Mouse (Mus musculus): ENCODE results near the gene Prr29. TPM values are rescaled to one million over a fixed set of nuclear protein-coding genes. Genes with fewer than 3 reads are reported as not detected.
A peak's percentile ranks its signal among the peaks of the same experiment; 100 is the strongest.
"Not testable (repeated sequence)": the region's sequence is repeated elsewhere in the genome, so short reads cannot be mapped to it uniquely, and the experiment has no call there.

Gene Prr29
- polyA plus RNA-seq, 1 experiment from 2014 or later: 0.60 TPM

- no peaks in the 10 kb centered on the region for H3K27me3 ChIP-seq
- H3K9me3 ChIP-seq (replicated peaks): no peaks in the 10 kb centered on the region
- ATAC-seq (replicated peaks; ENCODE audit: low FRiP score): no peak
- no peak overlapping the region for H3K4me3 ChIP-seq (replicated peaks)
- peaks cover 7% of the 10 kb centered on the region for H3K4me1 ChIP-seq
- H3K9ac ChIP-seq: no peak overlapping the region
- no peaks in the 10 kb centered on the region for H3K36me3 ChIP-seq
- 82% methylated on average over 5 of the region's 5 CpGs for WGBS
- H3K4me2 ChIP-seq: no peak overlapping the region
- no peak overlapping the region for H3K27ac ChIP-seq
Measured at GRCm38 (mm10) chr11:106338029-106338428, 27.2 kb upstream of the Prr29 start.

DNA sequence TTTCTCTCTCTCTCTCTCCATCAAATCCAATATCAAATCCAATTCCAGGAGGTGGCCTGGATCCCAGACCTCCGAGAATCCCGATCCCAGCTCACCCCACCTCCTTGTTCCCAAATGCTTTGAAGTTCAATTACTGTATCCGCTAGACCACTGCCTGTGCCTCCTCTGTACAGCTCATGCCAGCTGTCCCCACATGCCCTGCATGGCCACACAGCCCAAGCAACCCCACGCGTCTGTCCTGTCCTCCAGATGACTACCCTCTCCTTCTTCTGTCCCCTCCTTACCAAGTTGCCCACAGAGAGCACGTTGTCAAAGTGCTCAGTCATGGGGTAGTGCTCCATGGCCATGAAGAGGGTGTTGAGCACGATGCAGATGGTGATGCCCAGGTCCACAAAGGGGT is 26.4 kb upstream of the Prr29 start:
- Histone ChIP-seq H3K27me3 (no peaks in the 10 kb centered on the region), H3K4me1 (peaks cover 6% of the 10 kb centered on the region), H3K36me3 (no peaks in the 10 kb centered on the region), H3K4me2 (no peak overlapping the region), H3K9me3 (replicated peaks) (no peaks in the 10 kb centered on the region), H3K9ac (no peak overlapping the region), H3K27ac (no peak overlapping the region), H3K4me3 (replicated peaks) (no peak overlapping the region)
- 68% methylated on average over 7 of the region's 7 CpGs for WGBS
- ATAC-seq (replicated peaks; ENCODE audit: low FRiP score): no peak

- H3K9ac ChIP-seq; H3K4me1 ChIP-seq; H3K27me3 ChIP-seq; H3K4me2 ChIP-seq; H3K36me3 ChIP-seq; ATAC-seq (replicated peaks; ENCODE audit: low FRiP score); H3K27ac ChIP-seq; H3K9me3 ChIP-seq (replicated peaks); H3K4me3 ChIP-seq (replicated peaks): not testable (repeated sequence)
- 91% methylated on average over 4 of the region's 4 CpGs for WGBS
Measured at GRCm38 (mm10) chr11:106339323-106339722, 25.9 kb upstream of the Prr29 start.

- no peak for ATAC-seq (replicated peaks; ENCODE audit: low FRiP score)
- no peaks in the 10 kb centered on the region for H3K9me3 ChIP-seq (replicated peaks)
- no peak overlapping the region for H3K9ac ChIP-seq
- 70% methylated on average over 9 of the region's 9 CpGs for WGBS
- no peaks in the 10 kb centered on the region for H3K27me3 ChIP-seq
- no peak overlapping the region for H3K4me2 ChIP-seq
- H3K4me3 ChIP-seq (replicated peaks): no peak overlapping the region
- H3K36me3 ChIP-seq: no peaks in the 10 kb centered on the region
- no peak overlapping the region for H3K27ac ChIP-seq
- H3K4me1 ChIP-seq: no peaks in the 10 kb centered on the region; the same call in 1 of the 2 replicates
Measured at GRCm38 (mm10) chr11:106340990-106341520, 24.2 kb upstream of the Prr29 start.

- H3K27me3 ChIP-seq: no peaks in the 10 kb centered on the region
- H3K4me2 ChIP-seq: no peak overlapping the region
- H3K9me3 ChIP-seq (replicated peaks): no peaks in the 10 kb centered on the region
- 40% methylated on average over 6 of the region's 6 CpGs for WGBS
- no peak overlapping the region for H3K4me3 ChIP-seq (replicated peaks)
- no peak for ATAC-seq (replicated peaks; ENCODE audit: low FRiP score)
- H3K4me1 ChIP-seq: no peaks in the 10 kb centered on the region; the same call in 1 of the 2 replicates
- no peak overlapping the region for H3K9ac ChIP-seq
- H3K36me3 ChIP-seq: no peaks in the 10 kb centered on the region
- H3K27ac ChIP-seq: no peak overlapping the region
Measured at GRCm38 (mm10) chr11:106344910-106345309, 20.4 kb upstream of the Prr29 start.

GRCm38 (mm10) chr11:106349772-106350171 is 15.5 kb upstream of the Prr29 start:
- WGBS: 85% methylated on average over 6 of the region's 6 CpGs
- H3K9ac ChIP-seq: no peak overlapping the region
- no peaks in the 10 kb centered on the region for H3K9me3 ChIP-seq (replicated peaks)
- no peaks in the 10 kb centered on the region for H3K36me3 ChIP-seq
- no peak overlapping the region for H3K4me3 ChIP-seq (replicated peaks)
- H3K27me3 ChIP-seq: no peaks in the 10 kb centered on the region
- no peak overlapping the region for H3K27ac ChIP-seq
- H3K4me1 ChIP-seq: peaks cover 13% of the 10 kb centered on the region
- ATAC-seq (replicated peaks; ENCODE audit: low FRiP score): no peak
- H3K4me2 ChIP-seq: no peak overlapping the region

DNA sequence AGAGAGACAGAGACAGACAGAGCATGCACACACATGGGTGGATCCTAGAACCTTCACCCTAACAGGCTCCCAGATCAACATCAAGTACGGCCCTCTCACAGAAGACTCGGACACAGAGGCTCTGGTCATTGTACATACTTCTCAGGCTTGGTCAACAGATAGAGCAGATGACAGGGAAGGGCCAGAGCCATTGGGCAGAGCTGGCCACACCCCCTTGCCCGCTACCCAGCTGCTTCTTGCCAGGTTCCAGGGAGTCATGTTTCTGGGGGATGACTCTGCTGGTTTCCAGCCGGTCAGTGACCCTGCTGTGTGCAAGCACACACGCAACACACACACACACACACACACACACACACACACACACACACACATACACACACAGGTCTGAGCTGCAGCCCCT is 14.4 kb upstream of the Prr29 start:
- ATAC-seq (replicated peaks; ENCODE audit: low FRiP score): 0 out of 2 replicates have a peak, but pooled peaks have one; percentile 61
- H3K27ac ChIP-seq: no peak overlapping the region
- H3K4me2 ChIP-seq: no peak overlapping the region
- no peak overlapping the region for H3K9ac ChIP-seq
- H3K4me1 ChIP-seq: peaks cover 17% of the 10 kb centered on the region
- no peak overlapping the region for H3K4me3 ChIP-seq (replicated peaks)
- no peaks in the 10 kb centered on the region for H3K36me3 ChIP-seq
- no peaks in the 10 kb centered on the region for H3K9me3 ChIP-seq (replicated peaks)
- H3K27me3 ChIP-seq: no peaks in the 10 kb centered on the region
- WGBS: 35% methylated on average over 5 of the region's 5 CpGs

DNA sequence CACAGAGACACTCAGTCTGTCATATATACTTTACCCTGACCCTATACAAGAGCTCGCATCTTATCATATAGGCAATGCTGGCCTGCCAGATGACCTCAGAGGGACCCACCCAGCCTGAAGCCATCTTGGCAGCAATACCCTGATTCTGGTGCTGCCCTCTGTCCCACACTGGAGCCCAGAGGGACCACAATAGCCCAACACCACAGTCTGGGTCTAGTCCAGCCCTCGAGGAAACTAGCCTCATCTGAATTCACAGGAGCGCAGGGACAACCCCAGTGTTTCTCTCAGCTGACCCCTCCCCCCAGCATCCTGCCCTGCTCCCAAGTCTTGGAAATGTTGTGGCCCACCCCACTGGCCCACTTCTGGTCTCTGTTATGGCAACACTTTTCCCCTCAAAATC is 14.0 kb upstream of the Prr29 start:
- no peaks in the 10 kb centered on the region for H3K9me3 ChIP-seq (replicated peaks)
- H3K27me3 ChIP-seq: no peaks in the 10 kb centered on the region
- no peaks in the 10 kb centered on the region for H3K36me3 ChIP-seq
- ATAC-seq (replicated peaks; ENCODE audit: low FRiP score): no peak
- H3K4me1 ChIP-seq: peaks cover 18% of the 10 kb centered on the region
- no peak overlapping the region for H3K4me2 ChIP-seq
- no peak overlapping the region for H3K9ac ChIP-seq
- H3K4me3 ChIP-seq (replicated peaks): no peak overlapping the region
- WGBS: 48% methylated on average over 3 of the region's 3 CpGs
- no peak overlapping the region for H3K27ac ChIP-seq

- H3K4me3 ChIP-seq (replicated peaks): no peak overlapping the region
- H3K27me3 ChIP-seq: no peaks in the 10 kb centered on the region
- no peak overlapping the region for H3K9ac ChIP-seq
- peaks cover 18% of the 10 kb centered on the region for H3K4me1 ChIP-seq
- H3K36me3 ChIP-seq: no peaks in the 10 kb centered on the region
- WGBS: 79% methylated on average over 4 of the region's 4 CpGs
- no peak overlapping the region for H3K4me2 ChIP-seq
- no peak overlapping the region for H3K27ac ChIP-seq
- ATAC-seq (replicated peaks; ENCODE audit: low FRiP score): no peak
- no peaks in the 10 kb centered on the region for H3K9me3 ChIP-seq (replicated peaks)
Measured at GRCm38 (mm10) chr11:106351941-106352340, 13.3 kb upstream of the Prr29 start.

DNA sequence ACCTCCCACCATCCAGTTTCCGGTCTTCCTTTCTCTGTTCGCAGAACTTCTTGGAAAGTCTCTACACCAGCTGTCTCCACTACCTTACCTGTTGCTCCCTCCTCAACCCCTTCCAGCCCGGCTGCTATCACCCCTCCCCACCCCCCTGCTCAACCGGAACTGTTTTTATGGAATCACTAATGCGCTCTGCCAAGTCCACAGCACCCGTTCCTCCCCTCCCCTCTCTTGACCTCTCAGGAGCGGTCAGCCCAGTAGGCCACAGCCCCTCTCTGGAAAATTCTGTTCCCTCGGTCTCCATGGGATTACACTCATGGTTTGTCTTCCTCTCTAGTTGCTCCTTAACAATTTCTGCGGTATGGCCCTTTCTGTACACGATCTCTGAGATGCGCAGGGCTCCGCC is 12.1 kb upstream of the Prr29 start, which contains the start of gene Scn4a:
Gene Scn4a, minus strand, starts transcription at position 101 of the 400 bp plus-strand sequence.
- Histone ChIP-seq H3K36me3 (no peaks in the 10 kb centered on the region), H3K9me3 (replicated peaks) (no peaks in the 10 kb centered on the region), H3K4me2 (no peak within 1 kb of the TSS), H3K4me3 (replicated peaks) (no peak within 1 kb of the TSS), H3K4me1 (peaks cover 18% of the 10 kb centered on the region), H3K27me3 (no peaks in the 10 kb centered on the region), H3K27ac (no peak within 1 kb of the TSS), H3K9ac (no peak within 1 kb of the TSS)
- WGBS: 73% methylated on average over 12 of the region's 12 CpGs
- no peak for ATAC-seq (replicated peaks; ENCODE audit: low FRiP score)

- Histone ChIP-seq H3K9me3 (replicated peaks) (no peaks in the 10 kb centered on the region), H3K27ac (no peak overlapping the region), H3K36me3 (no peaks in the 10 kb centered on the region), H3K4me3 (replicated peaks) (no peak overlapping the region), H3K4me2 (no peak overlapping the region), H3K9ac (no peak overlapping the region), H3K4me1 (peaks cover 18% of the 10 kb centered on the region), H3K27me3 (no peaks in the 10 kb centered on the region)
- WGBS: 51% methylated on average over 1 of the region's 1 CpGs
- no peak for ATAC-seq (replicated peaks; ENCODE audit: low FRiP score)
Measured at GRCm38 (mm10) chr11:106354181-106354580, 11.1 kb upstream of the Prr29 start.

- peaks cover 18% of the 10 kb centered on the region for H3K4me1 ChIP-seq
- 57% methylated on average over 19 of the region's 19 CpGs for WGBS
- no peak overlapping the region for H3K4me3 ChIP-seq (replicated peaks)
- ATAC-seq (replicated peaks; ENCODE audit: low FRiP score): no peak
- H3K9me3 ChIP-seq (replicated peaks): no peaks in the 10 kb centered on the region
- no peaks in the 10 kb centered on the region for H3K36me3 ChIP-seq
- no peak overlapping the region for H3K27ac ChIP-seq
- no peak overlapping the region for H3K4me2 ChIP-seq
- no peaks in the 10 kb centered on the region for H3K27me3 ChIP-seq
- no peak overlapping the region for H3K9ac ChIP-seq
Measured at GRCm38 (mm10) chr11:106355382-106356128, 9.7 kb upstream of the Prr29 start.
